Mouse (Mus musculus): ENCODE data around the gene Olfr1287. TPM values are rescaled to one million over a fixed set of nuclear protein-coding genes. Genes with fewer than 3 reads are reported as not detected.

Olfr1287 gene
- polyA plus RNA-seq (2014; fragmentation: Nextera tagmentation; extraction: Ambion mirVana), result not detected in 2 replicates

DNA sequence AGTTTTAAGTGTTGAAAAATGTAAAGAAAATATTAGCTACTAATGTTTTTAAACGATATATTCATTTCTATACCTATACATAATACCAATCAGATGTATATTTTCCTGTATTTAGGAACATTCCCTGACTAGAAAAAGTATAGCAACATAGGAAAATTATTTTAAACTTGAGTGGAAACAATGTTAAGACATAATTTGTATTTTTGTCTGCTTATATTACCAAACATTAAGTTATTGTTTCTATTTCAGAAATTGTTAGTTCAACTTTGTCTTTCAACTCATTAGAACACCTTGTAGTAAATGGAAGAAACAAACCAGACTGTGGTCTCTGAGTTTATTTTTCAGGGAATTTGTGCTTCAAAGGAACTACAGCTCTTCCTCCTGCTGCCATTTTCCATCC lies at the start of gene Olfr1287:
Olfr1287 (plus strand) TSS at position 301 of the 400 bp plus-strand sequence.
- ATAC-seq (replicated peaks; ENCODE audit: low FRiP score) (no peak), DNase-seq (ENCODE audit: low spot score) (no peak)
- Histone ChIP-seq H3K4me1 (replicated peaks; ENCODE audit: control insufficient read depth, insufficient read depth, low read length) (no peaks in the 10 kb centered on the region), H3K27me3 (replicated peaks; ENCODE audit: control insufficient read depth, insufficient read depth, low read length) (no peaks in the 10 kb centered on the region), H3K36me3 (ENCODE audit: control insufficient read depth, insufficient read depth, low read length) (no peaks in the 10 kb centered on the region), H3K27ac (ENCODE audit: low read depth, low read length) (no peak within 1 kb of the TSS), H3K4me2 (no peak within 1 kb of the TSS), H3K4me3 (ENCODE audit: low read depth, low read length) (no peak within 1 kb of the TSS), H3K9ac (ENCODE audit: low read depth, low read length) (no peak within 1 kb of the TSS), H3K9me3 (ENCODE audit: control insufficient read depth, low read length) (no peaks in the 10 kb centered on the region)
- 54% methylated on average over 1 of the region's 1 CpGs for WGBS

DNA sequence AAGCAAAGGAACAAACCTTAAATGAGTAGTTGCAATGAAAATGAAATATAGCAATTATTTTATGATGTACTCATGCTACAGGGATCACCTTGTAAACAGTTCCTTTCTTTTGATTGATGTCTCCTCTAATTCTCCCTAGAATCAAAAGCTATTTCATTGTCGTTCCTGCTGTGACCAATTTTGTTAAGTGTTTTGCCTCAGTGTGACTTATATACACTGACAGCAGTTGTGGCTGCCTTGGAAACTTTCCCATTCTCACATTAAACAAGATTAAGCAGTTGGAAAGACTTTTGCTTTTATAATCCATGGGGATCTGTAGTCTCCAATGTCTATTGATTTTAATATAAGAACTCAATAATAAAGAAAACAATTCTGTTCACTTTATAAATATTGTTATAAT lies 26.0 kb upstream of the Olfr1287 start, which contains the start of gene Olfr1286:
Olfr1286 (minus strand) TSS at position 185 of the 400 bp plus-strand sequence.
- Histone ChIP-seq H3K27ac (ENCODE audit: low read depth, low read length) (no peak within 1 kb of the TSS), H3K9me3 (ENCODE audit: control insufficient read depth, low read length) (no peaks in the 10 kb centered on the region), H3K9ac (ENCODE audit: low read depth, low read length) (no peak within 1 kb of the TSS), H3K27me3 (replicated peaks; ENCODE audit: control insufficient read depth, insufficient read depth, low read length) (no peaks in the 10 kb centered on the region), H3K4me3 (ENCODE audit: low read depth, low read length) (no peak within 1 kb of the TSS), H3K36me3 (ENCODE audit: control insufficient read depth, insufficient read depth, low read length) (no peaks in the 10 kb centered on the region), H3K4me1 (replicated peaks; ENCODE audit: control insufficient read depth, insufficient read depth, low read length) (no peaks in the 10 kb centered on the region), H3K4me2 (no peak within 1 kb of the TSS)
- ATAC-seq (replicated peaks; ENCODE audit: low FRiP score) (no peak), DNase-seq (ENCODE audit: low spot score) (no peak)
- WGBS, result 58% methylated on average over 1 of the region's 1 CpGs

DNA sequence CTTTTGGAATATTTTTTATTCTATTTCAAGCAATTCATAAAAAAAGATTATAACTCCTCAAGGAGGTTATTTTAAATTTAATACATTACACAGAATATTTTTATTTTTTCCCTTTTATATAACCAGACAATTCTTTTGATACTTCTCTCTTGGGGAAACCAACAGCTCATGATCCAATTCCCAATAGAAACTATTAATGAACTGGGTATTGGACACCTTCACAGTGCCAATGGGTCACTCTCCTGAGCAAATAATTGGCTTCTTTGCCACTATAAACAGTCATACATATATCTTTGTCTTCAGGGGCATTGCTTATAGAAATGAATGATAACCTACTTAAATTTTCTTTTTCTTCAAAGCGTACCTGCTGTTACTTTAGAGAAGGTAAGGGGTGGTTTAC lies 24.9 kb downstream of the Olfr1287 start, which contains the start of gene Olfr1288:
Olfr1288 (plus strand) TSS at position 301 of the 400 bp plus-strand sequence.
- no peak for DNase-seq (ENCODE audit: low spot score)
- Histone ChIP-seq H3K36me3 (ENCODE audit: control insufficient read depth, insufficient read depth, low read length) (no peaks in the 10 kb centered on the region), H3K9ac (ENCODE audit: low read depth, low read length) (no peak within 1 kb of the TSS), H3K4me3 (ENCODE audit: low read depth, low read length) (no peak within 1 kb of the TSS), H3K9me3 (ENCODE audit: control insufficient read depth, low read length) (no peaks in the 10 kb centered on the region), H3K4me1 (replicated peaks; ENCODE audit: control insufficient read depth, insufficient read depth, low read length) (no peaks in the 10 kb centered on the region), H3K27me3 (replicated peaks; ENCODE audit: control insufficient read depth, insufficient read depth, low read length) (no peaks in the 10 kb centered on the region), H3K27ac (ENCODE audit: low read depth, low read length) (no peak within 1 kb of the TSS), H3K4me2 (no peak within 1 kb of the TSS)
- 88% methylated on average over 1 of the region's 1 CpGs for WGBS
- no peak for ATAC-seq (replicated peaks; ENCODE audit: low FRiP score)

DNA sequence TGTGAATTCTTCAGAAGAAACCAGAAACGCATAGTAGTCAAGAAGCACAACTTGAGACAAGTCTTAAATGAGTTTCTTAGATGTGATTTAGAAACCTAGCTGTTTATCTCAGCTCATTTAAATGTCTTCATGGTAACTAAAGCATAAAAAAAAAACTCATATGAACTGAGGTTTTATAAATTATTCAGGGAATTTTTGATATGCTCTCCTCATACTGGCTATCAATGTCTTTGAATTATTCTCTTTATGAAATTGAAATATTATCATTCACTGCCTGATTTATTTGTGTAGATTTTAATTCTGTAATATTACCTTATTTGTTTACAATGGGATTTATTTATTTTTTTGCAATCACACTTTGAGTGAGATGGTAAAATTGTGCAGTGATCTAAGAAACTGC lies 31.6 kb downstream of the Olfr1287 start, which contains the start of gene Olfr1289:
Olfr1289 (plus strand) TSS at position 301 of the 400 bp plus-strand sequence.
- Histone ChIP-seq H3K9me3 (ENCODE audit: control insufficient read depth, low read length) (no peaks in the 10 kb centered on the region), H3K4me1 (replicated peaks; ENCODE audit: control insufficient read depth, insufficient read depth, low read length) (no peaks in the 10 kb centered on the region), H3K4me3 (ENCODE audit: low read depth, low read length) (no peak within 1 kb of the TSS), H3K4me2 (no peak within 1 kb of the TSS), H3K27me3 (replicated peaks; ENCODE audit: control insufficient read depth, insufficient read depth, low read length) (no peaks in the 10 kb centered on the region), H3K9ac (ENCODE audit: low read depth, low read length) (no peak within 1 kb of the TSS), H3K27ac (ENCODE audit: low read depth, low read length) (no peak within 1 kb of the TSS), H3K36me3 (ENCODE audit: control insufficient read depth, insufficient read depth, low read length) (no peaks in the 10 kb centered on the region)
- ATAC-seq (replicated peaks; ENCODE audit: low FRiP score) (no peak), DNase-seq (ENCODE audit: low spot score) (no peak)
- 77% methylated on average over 1 of the region's 1 CpGs for WGBS

DNA sequence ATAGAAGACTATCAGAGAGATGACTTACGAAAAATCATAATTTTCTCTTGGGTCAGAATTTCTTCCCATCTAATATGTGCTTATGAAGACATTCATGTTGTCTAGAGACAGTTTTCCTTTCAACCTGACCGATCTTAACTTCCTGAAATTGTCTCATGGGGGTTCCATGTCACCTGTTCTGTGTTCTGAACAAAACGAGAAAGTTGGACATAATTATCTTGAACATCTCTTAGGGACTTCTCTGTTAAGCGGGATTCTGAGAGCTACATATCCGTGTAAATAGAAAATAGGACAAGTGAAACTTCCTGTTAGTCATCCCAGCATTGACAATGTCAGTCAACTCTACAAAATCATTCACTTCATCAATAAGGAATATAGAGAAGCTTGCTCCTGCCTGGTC lies 44.8 kb downstream of the Olfr1287 start, which contains the start of gene Olfr1290:
Olfr1290 (minus strand) TSS at position 101 of the 400 bp plus-strand sequence.
- H3K9ac ChIP-seq (ENCODE audit: low read depth, low read length), result no peak within 1 kb of the TSS
- H3K4me2 ChIP-seq, result no peak within 1 kb of the TSS
- H3K9me3 ChIP-seq (ENCODE audit: control insufficient read depth, low read length), result no peaks in the 10 kb centered on the region
- H3K4me3 ChIP-seq (ENCODE audit: low read depth, low read length), result no peak within 1 kb of the TSS
- WGBS, result 69% methylated on average over 5 of the region's 5 CpGs
- DNase-seq (ENCODE audit: low spot score), result no peak
- no peaks in the 10 kb centered on the region for H3K36me3 ChIP-seq (ENCODE audit: control insufficient read depth, insufficient read depth, low read length)
- H3K27me3 ChIP-seq (replicated peaks; ENCODE audit: control insufficient read depth, insufficient read depth, low read length), result no peaks in the 10 kb centered on the region
- no peaks in the 10 kb centered on the region for H3K4me1 ChIP-seq (replicated peaks; ENCODE audit: control insufficient read depth, insufficient read depth, low read length)
- H3K27ac ChIP-seq (ENCODE audit: low read depth, low read length), result no peak within 1 kb of the TSS
- ATAC-seq (replicated peaks; ENCODE audit: low FRiP score), result no peak

DNA sequence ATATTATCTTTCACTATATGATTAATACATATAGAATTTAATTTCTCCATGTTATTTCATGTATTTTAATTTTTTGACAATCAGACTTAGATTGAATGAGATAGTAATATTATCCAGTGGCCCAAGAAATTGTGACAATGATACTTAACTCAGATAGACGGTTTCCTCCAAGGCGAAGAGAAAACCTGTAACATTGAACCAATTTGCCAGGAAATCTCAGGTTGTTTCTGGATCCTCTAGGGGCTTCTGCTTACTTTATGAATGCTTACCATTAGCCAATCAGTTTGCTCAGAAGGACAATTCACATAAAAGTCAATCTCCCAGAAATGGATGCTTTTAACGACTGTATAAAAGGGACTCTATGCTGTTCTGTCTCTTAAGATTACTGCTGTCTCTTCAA lies 47.9 kb downstream of the Olfr1287 start, which contains the start of gene Olfr1291-ps1:
Olfr1291-ps1 (plus strand) TSS at position 301 of the 400 bp plus-strand sequence.
- DNase-seq (ENCODE audit: low spot score) (no peak), ATAC-seq (replicated peaks; ENCODE audit: low FRiP score) (no peak)
- H3K4me1 ChIP-seq (replicated peaks; ENCODE audit: control insufficient read depth, insufficient read depth, low read length), result no peaks in the 10 kb centered on the region
- H3K9ac ChIP-seq (ENCODE audit: low read depth, low read length), result no peak within 1 kb of the TSS
- no peak within 1 kb of the TSS for H3K4me2 ChIP-seq
- H3K4me3 ChIP-seq (ENCODE audit: low read depth, low read length), result no peak within 1 kb of the TSS
- H3K36me3 ChIP-seq (ENCODE audit: control insufficient read depth, insufficient read depth, low read length), result no peaks in the 10 kb centered on the region
- WGBS, result 91% methylated on average over 3 of the region's 3 CpGs
- H3K9me3 ChIP-seq (ENCODE audit: control insufficient read depth, low read length), result no peaks in the 10 kb centered on the region
- H3K27ac ChIP-seq (ENCODE audit: low read depth, low read length), result no peak within 1 kb of the TSS
- no peaks in the 10 kb centered on the region for H3K27me3 ChIP-seq (replicated peaks; ENCODE audit: control insufficient read depth, insufficient read depth, low read length)

Other genes with a start within 250 kb of the Olfr1287 start
- gene 4930430A15Rik, start 219.5 kb upstream of the Olfr1287 start, polyA plus RNA-seq (2014; fragmentation: Nextera tagmentation; extraction: Ambion mirVana), result not detected in 2 replicates
- not detected in 2 replicates for gene Olfr1275, start 213.9 kb upstream of the Olfr1287 start, polyA plus RNA-seq (2014; fragmentation: Nextera tagmentation; extraction: Ambion mirVana)
- not detected in 2 replicates for gene Olfr1276, start 194.6 kb upstream of the Olfr1287 start, polyA plus RNA-seq (2014; fragmentation: Nextera tagmentation; extraction: Ambion mirVana)
- gene Olfr1277, start 175.0 kb upstream of the Olfr1287 start, polyA plus RNA-seq (2014; fragmentation: Nextera tagmentation; extraction: Ambion mirVana), result not detected in 2 replicates
- not detected in 2 replicates for gene Olfr1278, start 159.0 kb upstream of the Olfr1287 start, polyA plus RNA-seq (2014; fragmentation: Nextera tagmentation; extraction: Ambion mirVana)
- not detected in 2 replicates for gene Olfr1279, start 148.5 kb upstream of the Olfr1287 start, polyA plus RNA-seq (2014; fragmentation: Nextera tagmentation; extraction: Ambion mirVana)
- not detected in 2 replicates for gene Olfr1280, start 135.1 kb upstream of the Olfr1287 start, polyA plus RNA-seq (2014; fragmentation: Nextera tagmentation; extraction: Ambion mirVana)
- not detected in 2 replicates for gene Olfr1281, start 122.6 kb upstream of the Olfr1287 start, polyA plus RNA-seq (2014; fragmentation: Nextera tagmentation; extraction: Ambion mirVana)
- gene Olfr1282, start 113.1 kb upstream of the Olfr1287 start, polyA plus RNA-seq (2014; fragmentation: Nextera tagmentation; extraction: Ambion mirVana), result not detected in 2 replicates
- gene Olfr1283, start 82.4 kb upstream of the Olfr1287 start, polyA plus RNA-seq (2014; fragmentation: Nextera tagmentation; extraction: Ambion mirVana), result not detected in 2 replicates
- not detected in 2 replicates for gene Olfr1284, start 73.6 kb upstream of the Olfr1287 start, polyA plus RNA-seq (2014; fragmentation: Nextera tagmentation; extraction: Ambion mirVana)
- gene Olfr1286, start 26.0 kb upstream of the Olfr1287 start, polyA plus RNA-seq (2014; fragmentation: Nextera tagmentation; extraction: Ambion mirVana), result not detected in 2 replicates
- not detected in 2 replicates for gene Olfr1288, start 25.0 kb downstream of the Olfr1287 start, polyA plus RNA-seq (2014; fragmentation: Nextera tagmentation; extraction: Ambion mirVana)
- gene Olfr1289, start 31.7 kb downstream of the Olfr1287 start, polyA plus RNA-seq (2014; fragmentation: Nextera tagmentation; extraction: Ambion mirVana), result not detected in 2 replicates
- not detected in 2 replicates for gene Olfr1290, start 44.7 kb downstream of the Olfr1287 start, polyA plus RNA-seq (2014; fragmentation: Nextera tagmentation; extraction: Ambion mirVana)
- not detected in 2 replicates for gene Olfr1291-ps1, start 48.0 kb downstream of the Olfr1287 start, polyA plus RNA-seq (2014; fragmentation: Nextera tagmentation; extraction: Ambion mirVana)
- gene Olfr1293-ps, start 76.1 kb downstream of the Olfr1287 start, polyA plus RNA-seq (2014; fragmentation: Nextera tagmentation; extraction: Ambion mirVana), result not detected in 2 replicates
- not detected in 2 replicates for gene Olfr1294, start 91.1 kb downstream of the Olfr1287 start, polyA plus RNA-seq (2014; fragmentation: Nextera tagmentation; extraction: Ambion mirVana)
- not detected in 2 replicates for gene Olfr1295, start 120.5 kb downstream of the Olfr1287 start, polyA plus RNA-seq (2014; fragmentation: Nextera tagmentation; extraction: Ambion mirVana)
- gene Olfr1297, start 177.4 kb downstream of the Olfr1287 start, polyA plus RNA-seq (2014; fragmentation: Nextera tagmentation; extraction: Ambion mirVana), result not detected in 2 replicates
- not detected in 2 replicates for gene Olfr1298, start 200.1 kb downstream of the Olfr1287 start, polyA plus RNA-seq (2014; fragmentation: Nextera tagmentation; extraction: Ambion mirVana)
- not detected in 2 replicates for gene Olfr1299, start 212.3 kb downstream of the Olfr1287 start, polyA plus RNA-seq (2014; fragmentation: Nextera tagmentation; extraction: Ambion mirVana)